Mouse (Mus musculus) neural tube, embryonic 14.5 days (tissue): ENCODE data around the gene Stk33. TPM values are rescaled to one million over a fixed set of nuclear protein-coding genes. Genes with fewer than 3 reads are reported as not detected.

Experiments used
- ATAC-seq: fragments of 200-750 bp; cut with Nextera tagmentation; 2 replicates; pipeline ENCODE4 v1.8.0; 2017; ENCODE audit warnings: low read depth, mild to moderate bottlenecking, moderate TSS enrichment, moderate library complexity
- H3K27ac ChIP-seq: fragments of 300-500 bp; sonication (generic); 2 replicates; pipeline ENCODE4 v1.5.1; 2014; ENCODE audit warnings: low read depth, mild to moderate bottlenecking, control low read depth, low read length, moderate library complexity, mixed read lengths
- H3K27me3 ChIP-seq: fragments of 300-500 bp; sonication (generic); 2 replicates; pipeline ENCODE4 v1.6.1; 2014; ENCODE audit warnings: low read length; ENCODE audit not compliant: control insufficient read depth, insufficient read depth
- H3K36me3 ChIP-seq: fragments of 300-500 bp; sonication (generic); 2 replicates; pipeline ENCODE4 v1.6.1; 2014; ENCODE audit warnings: low read length, mixed read lengths; ENCODE audit not compliant: control insufficient read depth, insufficient read depth
- H3K4me1 ChIP-seq: fragments of 300-500 bp; sonication (generic); 2 replicates; pipeline ENCODE4 v1.6.1; 2014; ENCODE audit warnings: low read length; ENCODE audit not compliant: control insufficient read depth, insufficient read depth
- H3K4me2 ChIP-seq: fragments of 300-500 bp; sonication (generic); 2 replicates; pipeline ENCODE4 v1.6.1; 2014; ENCODE audit warnings: mild to moderate bottlenecking, low read depth, low read length, control low read depth
- H3K4me3 ChIP-seq: fragments of 300-500 bp; sonication (generic); 2 replicates; pipeline ENCODE4 v1.5.1; 2014; ENCODE audit warnings: low read depth, low read length, control low read depth, mixed read lengths
- H3K9ac ChIP-seq: fragments of 300-500 bp; sonication (generic); replicated peaks from 2 replicates; pipeline ENCODE4 v1.6.1; 2014; ENCODE audit warnings: low read depth, mild to moderate bottlenecking, control low read depth, low read length, mixed read lengths
- H3K9me3 ChIP-seq: fragments of 300-500 bp; sonication (generic); 2 replicates; pipeline ENCODE4 v1.6.1; 2016; ENCODE audit warnings: low read length; ENCODE audit not compliant: control insufficient read depth
- WGBS: fragments of 180-500 bp; shearing (Covaris S2); extraction: QIAGEN DNeasy Blood & Tissue Kit; methylation state at CpG from one replicate; pipeline ENCODE4 v1.1.7; 2014; 5-methylcytosine and 5-hydroxymethylcytosine counted together
- polyA plus RNA-seq: library from polyadenylated mRNA; unstranded; fragments of >200 nt; fragmentation: Nextera tagmentation; extraction: Ambion mirVana; gene quantifications from 2 replicates; pipeline ENCODE4 v1.2.1, GENCODE M21; 2014

The Stk33 gene
- polyA plus RNA-seq, 1 experiment from 2014 or later = 3.7 TPM

DNA sequence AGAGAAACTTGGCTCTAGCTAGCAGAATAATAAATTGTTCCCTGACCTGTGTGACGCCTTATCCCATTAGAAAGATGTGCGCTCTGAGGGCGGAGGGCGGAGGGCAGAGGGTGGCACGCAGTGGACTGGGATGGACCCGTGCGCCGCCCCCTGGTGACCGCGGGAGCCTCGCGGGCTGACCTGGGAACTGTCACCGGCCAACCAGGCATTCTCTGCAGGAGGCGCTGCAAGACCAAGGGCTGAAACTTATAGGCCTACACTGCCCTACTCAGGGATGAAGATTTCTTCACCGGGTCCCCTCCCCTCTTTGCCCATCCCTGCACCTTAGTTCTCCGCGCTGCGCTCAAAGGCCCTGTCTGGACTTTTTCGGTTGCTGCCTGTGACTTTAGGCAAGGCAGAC is 197.6 kb downstream of the Stk33 start:
- Histone ChIP-seq H3K27ac (no peak overlapping the region), H3K27me3 (no peaks in the 10 kb centered on the region), H3K4me3 (no peak overlapping the region), H3K4me2 (no peak overlapping the region), H3K9ac (no peak overlapping the region), H3K4me1 (0 out of 2 replicates have a peak, but pooled peaks cover 4% of the 10 kb centered on the region), H3K9me3 (no peaks in the 10 kb centered on the region), H3K36me3 (no peaks in the 10 kb centered on the region)
- ATAC-seq = peak; percentile 29; the same call in 1 of the 2 replicates
- 8% methylated on average over 19 of the region's 19 CpGs for WGBS

DNA sequence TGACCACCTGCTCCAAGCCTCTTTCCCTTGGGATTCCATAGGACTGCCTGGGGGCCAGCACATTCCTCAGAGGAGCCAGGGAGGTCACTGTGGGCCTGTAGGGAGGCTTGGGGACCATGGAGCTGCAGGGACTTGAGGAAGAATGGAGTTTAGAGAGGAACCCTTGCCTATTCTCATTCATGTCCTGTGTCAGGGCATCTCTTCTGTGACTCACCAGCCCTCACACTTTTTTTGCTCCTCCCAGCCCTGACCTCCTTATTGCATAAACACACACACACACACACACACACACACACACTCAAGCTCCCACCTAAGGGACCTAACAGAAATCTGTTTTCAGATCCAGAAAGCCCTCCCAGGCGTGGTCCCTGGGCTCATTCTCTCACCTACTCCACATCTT is 199.5 kb downstream of the Stk33 start:
- 81% methylated on average over 1 of the region's 1 CpGs for WGBS
- H3K9ac ChIP-seq = no peak overlapping the region
- no peaks in the 10 kb centered on the region for H3K36me3 ChIP-seq
- no peak for ATAC-seq
- no peak overlapping the region for H3K4me3 ChIP-seq
- H3K9me3 ChIP-seq = no peaks in the 10 kb centered on the region
- no peak overlapping the region for H3K27ac ChIP-seq
- no peaks in the 10 kb centered on the region; the same call in 1 of the 2 replicates for H3K27me3 ChIP-seq
- H3K4me2 ChIP-seq = no peak overlapping the region
- 0 out of 2 replicates have a peak, but pooled peaks cover 8% of the 10 kb centered on the region for H3K4me1 ChIP-seq

DNA sequence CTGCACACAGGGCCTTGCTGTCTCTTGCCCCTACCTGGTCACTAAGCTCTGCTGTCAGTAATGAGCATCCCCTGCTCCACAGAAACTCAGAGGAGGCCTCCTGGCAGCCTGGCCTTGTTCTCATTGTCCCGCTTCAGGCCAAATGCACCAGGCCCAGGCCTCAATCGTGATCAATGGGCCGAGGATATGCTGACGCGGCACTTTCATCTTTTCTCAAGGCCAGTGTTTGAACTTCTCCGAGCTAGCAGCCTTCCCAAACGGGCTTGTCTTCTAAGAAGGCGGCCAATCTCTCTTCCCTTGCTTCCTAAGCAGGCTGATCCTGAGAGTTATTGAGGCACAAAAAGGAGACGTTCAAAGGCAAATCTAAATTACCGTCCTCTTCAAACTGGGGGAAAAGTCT is 200.2 kb downstream of the Stk33 start:
- H3K4me2 ChIP-seq = no peak overlapping the region
- no peak overlapping the region for H3K9ac ChIP-seq
- no peak for ATAC-seq
- no peak overlapping the region for H3K27ac ChIP-seq
- no peaks in the 10 kb centered on the region for H3K9me3 ChIP-seq
- H3K4me1 ChIP-seq = 0 out of 2 replicates have a peak, but pooled peaks cover 8% of the 10 kb centered on the region
- H3K4me3 ChIP-seq = no peak overlapping the region
- no peaks in the 10 kb centered on the region for H3K36me3 ChIP-seq
- 85% methylated on average over 10 of the region's 10 CpGs for WGBS
- no peaks in the 10 kb centered on the region; the same call in 1 of the 2 replicates for H3K27me3 ChIP-seq

DNA sequence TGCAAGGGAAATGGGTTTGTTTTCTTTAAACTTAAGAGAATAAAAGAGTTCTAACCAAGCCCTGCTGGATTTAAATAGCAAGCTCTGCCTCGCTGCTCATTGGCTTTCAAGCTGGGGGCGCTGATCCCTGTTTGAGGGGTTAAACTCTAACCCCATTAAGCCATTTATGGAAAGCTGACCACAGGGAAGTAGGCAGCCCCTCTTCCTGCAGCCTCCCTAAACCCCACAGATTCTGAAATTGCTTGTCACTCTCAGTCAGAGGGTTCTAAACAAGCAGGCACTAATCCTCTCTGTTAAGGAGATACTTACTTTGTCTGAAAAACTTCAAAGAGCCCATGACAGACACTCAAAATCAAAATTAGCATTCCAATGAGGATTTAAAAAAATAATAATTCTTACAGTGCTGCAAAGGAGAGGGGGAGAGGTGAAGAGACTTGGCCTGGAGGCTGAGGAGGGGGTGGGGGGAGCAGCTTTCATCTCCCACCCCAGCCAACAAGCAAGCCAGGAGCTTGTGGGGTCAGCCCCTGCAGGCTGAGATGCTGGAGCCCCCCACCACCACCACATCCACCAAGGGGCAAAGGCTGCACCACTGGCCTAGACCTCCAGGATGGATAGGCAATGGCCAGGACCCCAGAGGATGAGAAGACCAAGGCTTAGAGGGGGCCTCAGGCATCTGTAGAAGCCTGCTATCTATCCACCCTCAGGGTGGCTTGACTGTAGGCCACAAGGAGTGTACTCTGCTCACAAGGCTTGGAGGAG is 203.8 kb downstream of the Stk33 start:
- no peak overlapping the region for H3K9ac ChIP-seq
- 34% methylated on average over 2 of the region's 2 CpGs for WGBS
- peaks cover 7% of the 10 kb centered on the region; the same call in 1 of the 2 replicates for H3K4me1 ChIP-seq
- H3K27me3 ChIP-seq = no peaks in the 10 kb centered on the region; the same call in 1 of the 2 replicates
- no peak overlapping the region for H3K4me2 ChIP-seq
- ATAC-seq = no peak
- no peaks in the 10 kb centered on the region for H3K9me3 ChIP-seq
- H3K4me3 ChIP-seq = no peak overlapping the region
- no peaks in the 10 kb centered on the region for H3K36me3 ChIP-seq
- no peak overlapping the region for H3K27ac ChIP-seq

DNA sequence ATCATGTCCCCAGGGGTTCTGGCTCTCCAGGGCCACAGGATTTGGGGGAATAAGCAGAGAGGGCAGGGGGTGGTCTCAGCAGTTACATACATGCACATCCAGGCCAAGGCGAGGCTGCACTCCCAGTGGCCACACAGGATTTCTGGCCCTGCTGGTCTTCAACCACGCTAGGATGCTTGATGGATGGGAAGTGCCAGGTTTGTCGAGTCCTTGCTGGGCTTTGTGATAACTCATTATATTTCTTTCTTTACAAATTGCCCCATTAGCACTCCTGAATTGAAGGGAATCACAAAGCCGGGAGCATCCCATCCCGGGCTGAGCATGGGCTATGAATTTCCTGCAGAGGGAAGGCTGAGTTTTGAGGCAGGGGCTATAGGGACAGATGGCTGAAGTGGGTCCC is 204.4 kb downstream of the Stk33 start:
- Histone ChIP-seq H3K4me2 (no peak overlapping the region), H3K4me3 (no peak overlapping the region), H3K9ac (no peak overlapping the region), H3K9me3 (no peaks in the 10 kb centered on the region), H3K4me1 (peaks cover 7% of the 10 kb centered on the region; the same call in 1 of the 2 replicates), H3K36me3 (no peaks in the 10 kb centered on the region), H3K27me3 (no peaks in the 10 kb centered on the region; the same call in 1 of the 2 replicates), H3K27ac (no peak overlapping the region)
- no peak for ATAC-seq
- WGBS = 23% methylated on average over 5 of the region's 5 CpGs

DNA sequence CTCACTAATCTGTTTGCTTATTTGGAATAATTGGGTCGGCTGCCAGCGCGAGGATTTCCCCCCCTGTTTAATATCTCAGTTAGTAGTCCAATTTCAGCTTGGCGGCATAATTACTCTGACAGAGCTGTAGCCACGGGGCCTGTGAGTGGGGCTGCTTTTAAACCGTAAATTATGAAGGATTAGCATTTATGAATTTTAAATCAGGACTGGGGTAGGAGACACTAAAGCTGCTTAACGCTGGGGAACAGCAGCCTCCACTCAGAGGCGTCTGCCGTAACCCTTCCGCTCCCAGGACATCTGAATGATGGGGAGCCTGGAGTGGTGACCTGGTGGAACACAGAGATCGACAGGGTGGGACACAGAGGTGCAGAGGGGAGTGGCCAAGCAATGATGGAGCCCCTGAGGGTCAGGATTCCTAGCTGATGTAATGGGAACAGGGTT is 207.0 kb downstream of the Stk33 start:
- no peaks in the 10 kb centered on the region; the same call in 1 of the 2 replicates for H3K27me3 ChIP-seq
- no peaks in the 10 kb centered on the region for H3K36me3 ChIP-seq
- H3K4me1 ChIP-seq = peaks cover 7% of the 10 kb centered on the region; the same call in 1 of the 2 replicates
- ATAC-seq = peak; percentile 73; the same call in 1 of the 2 replicates
- no peak overlapping the region for H3K27ac ChIP-seq
- no peak overlapping the region for H3K4me3 ChIP-seq
- no peak overlapping the region for H3K9ac ChIP-seq
- WGBS = 25% methylated on average over 11 of the region's 11 CpGs
- H3K4me2 ChIP-seq = no peak overlapping the region
- H3K9me3 ChIP-seq = no peaks in the 10 kb centered on the region

DNA sequence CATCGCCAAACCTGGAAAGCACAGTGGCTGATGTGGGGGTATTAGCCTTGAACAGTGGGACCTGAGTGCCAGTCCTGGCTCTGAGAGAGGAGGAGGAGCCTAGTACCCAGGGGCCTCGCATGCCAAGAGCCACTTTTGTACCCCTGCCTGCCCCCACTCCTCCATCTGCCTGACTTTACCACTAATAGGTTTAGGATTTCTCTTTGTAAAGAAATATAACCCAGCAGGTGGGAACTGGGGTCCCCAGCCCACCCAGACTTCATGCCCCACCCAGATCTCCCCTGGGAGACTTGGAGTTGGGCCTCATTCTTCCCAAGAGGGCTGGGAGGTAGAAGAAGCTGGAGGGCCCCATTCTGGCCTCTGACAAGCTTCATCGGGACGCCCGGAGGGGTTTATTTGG is 207.6 kb downstream of the Stk33 start:
- peak; percentile 42; the same call in 1 of the 2 replicates for ATAC-seq
- Histone ChIP-seq H3K36me3 (no peaks in the 10 kb centered on the region), H3K9me3 (no peaks in the 10 kb centered on the region), H3K27ac (no peak overlapping the region), H3K4me1 (peaks cover 7% of the 10 kb centered on the region; the same call in 1 of the 2 replicates), H3K27me3 (no peaks in the 10 kb centered on the region; the same call in 1 of the 2 replicates), H3K4me2 (no peak overlapping the region), H3K4me3 (no peak overlapping the region), H3K9ac (no peak overlapping the region)
- WGBS = 59% methylated on average over 5 of the region's 5 CpGs

DNA sequence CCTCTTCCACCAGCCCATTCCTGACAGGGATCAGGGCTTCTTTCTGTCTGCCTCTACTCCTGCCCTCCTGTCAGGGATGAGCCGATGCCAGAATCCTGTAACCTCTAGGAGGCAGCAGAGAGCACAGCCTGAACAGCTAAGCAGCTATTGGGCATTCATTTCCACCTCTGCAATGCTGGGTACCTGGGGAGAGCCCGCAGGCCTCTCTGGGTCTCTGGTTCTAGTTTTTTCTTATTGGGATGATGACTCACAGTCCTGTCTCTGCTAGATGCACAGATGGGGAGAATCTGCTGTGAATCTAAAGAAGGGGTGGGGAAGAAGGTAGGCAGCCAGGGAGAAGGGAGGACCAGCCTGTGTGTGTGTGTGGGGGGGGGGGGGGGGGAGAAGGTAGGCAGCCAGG is 208.1 kb downstream of the Stk33 start:
- peak; percentile 42 for ATAC-seq
- no peak overlapping the region for H3K27ac ChIP-seq
- no peak overlapping the region for H3K4me2 ChIP-seq
- no peak overlapping the region for H3K4me3 ChIP-seq
- no peaks in the 10 kb centered on the region for H3K9me3 ChIP-seq
- peaks cover 7% of the 10 kb centered on the region; the same call in 1 of the 2 replicates for H3K4me1 ChIP-seq
- H3K27me3 ChIP-seq = no peaks in the 10 kb centered on the region; the same call in 1 of the 2 replicates
- no peak overlapping the region for H3K9ac ChIP-seq
- WGBS = 26% methylated on average over 2 of the region's 2 CpGs
- no peaks in the 10 kb centered on the region for H3K36me3 ChIP-seq
